Mouse (Mus musculus) right cerebral cortex, postnatal 36 days (tissue): ENCODE data around the gene Dph3.

Experiments used
- DNase-seq, 2 experiments: peaks; one replicate each; pipeline ENCODE4 v3.0.0; 2022; ENCODE audit warnings: low spot score in 2 of 2, mixed read lengths in 1 of 2

Dph3 gene

GRCm38 (mm10) chr14:32084761-32085485, 606 bp downstream of the Dph3 start, which contains the start of gene Oxnad1:
TSS of gene Oxnad1 (plus strand) at chr14:32085374.
- no peak for DNase-seq

GRCm38 (mm10) chr14:32083466-32083865, 2.1 kb downstream of the Dph3 start:
- DNase-seq, result no peak

- DNase-seq, result no peak
These were observed 2.6 kb downstream of the Dph3 start for GRCm38 (mm10) chr14:32082891-32083290.

- DNase-seq, result no peak
These were observed 4.5 kb downstream of the Dph3 start for GRCm38 (mm10) chr14:32081026-32081425.

GRCm38 (mm10) chr14:32076896-32077575, 8.5 kb downstream of the Dph3 start:
- DNase-seq, result peak in 1 of 2 experiments; percentile 18

GRCm38 (mm10) chr14:32073901-32074300, 11.6 kb downstream of the Dph3 start:
- no peak for DNase-seq

GRCm38 (mm10) chr14:32073211-32073685, 12.3 kb downstream of the Dph3 start:
- DNase-seq, result peak; percentile 64 to 72

GRCm38 (mm10) chr14:32072807-32073206, 12.7 kb downstream of the Dph3 start:
- no peak for DNase-seq

GRCm38 (mm10) chr14:32061398-32061797, 24.1 kb downstream of the Dph3 start:
- DNase-seq, result no peak

GRCm38 (mm10) chr14:32057664-32058063, 27.9 kb downstream of the Dph3 start:
- no peak for DNase-seq

- DNase-seq, result no peak
These were observed 28.9 kb downstream of the Dph3 start for GRCm38 (mm10) chr14:32056675-32057074.

- DNase-seq, result no peak
These were observed 29.7 kb downstream of the Dph3 start for GRCm38 (mm10) chr14:32055781-32056180.

- no peak for DNase-seq
These were observed 30.7 kb downstream of the Dph3 start for GRCm38 (mm10) chr14:32054788-32055187.

- no peak for DNase-seq
These were observed 31.6 kb downstream of the Dph3 start for GRCm38 (mm10) chr14:32053895-32054294.

GRCm38 (mm10) chr14:32050171-32050570, 35.4 kb downstream of the Dph3 start:
- DNase-seq, result no peak

- no peak for DNase-seq
These were observed 39.2 kb downstream of the Dph3 start for GRCm38 (mm10) chr14:32046357-32046756.

- no peak for DNase-seq
These were observed 43.4 kb downstream of the Dph3 start for GRCm38 (mm10) chr14:32042108-32042507.

GRCm38 (mm10) chr14:32037661-32038252, 47.8 kb downstream of the Dph3 start:
- DNase-seq, result no peak

GRCm38 (mm10) chr14:32036482-32036881, 49.0 kb downstream of the Dph3 start:
- DNase-seq, result no peak

- DNase-seq, result peak; percentile 46 to 59
These were observed 53.0 kb downstream of the Dph3 start for GRCm38 (mm10) chr14:32032522-32032921.
